Mouse (Mus musculus): ENCODE measurements around the gene Tnfsf14. TPM values are rescaled to one million over a fixed set of nuclear protein-coding genes. Genes with fewer than 3 reads are reported as not detected.
A peak's percentile ranks its signal among the peaks of the same experiment; 100 is the strongest.

The Tnfsf14 gene
- total and polyA plus RNA-seq, 2 experiments from 2014 or later = not detected

GRCm38 (mm10) chr17:57228014-57228413, 34.0 kb upstream of the Tnfsf14 start, which contains the start of gene C3:
Gene C3, minus strand, starts transcription at chr17:57228136.
- Histone ChIP-seq H3K9ac (replicated peaks; ENCODE audit: low read depth, low read length) (no peak within 1 kb of the TSS), H3K4me2 (ENCODE audit: low read depth, low read length) (no peak within 1 kb of the TSS), H3K36me3 (replicated peaks; ENCODE audit: control insufficient read depth, insufficient read depth, low read length) (no peaks in the 10 kb centered on the region), H3K4me3 (ENCODE audit: low read depth, low read length) (no peak within 1 kb of the TSS), H3K27ac (ENCODE audit: low read depth) (no peak within 1 kb of the TSS), H3K4me1 (ENCODE audit: control insufficient read depth, insufficient read depth) (no peaks in the 10 kb centered on the region), H3K9me3 (replicated peaks; ENCODE audit: control insufficient read depth, low read length) (no peaks in the 10 kb centered on the region), H3K27me3 (ENCODE audit: control insufficient read depth, insufficient read depth, low read length) (0 out of 2 replicates have a peak, but pooled peaks cover 15% of the 10 kb centered on the region)
- DNase-seq (ENCODE audit: low spot score) = no peak
- WGBS = 53% methylated on average over 3 of the region's 3 CpGs
- TF ChIP-seq EP300 (IDR thresholded peaks at IDR 0.05; ENCODE audit: low read depth) = no peak
- no peak for TF ChIP-seq CTCF (IDR thresholded peaks at IDR 0.05; ENCODE audit: low read depth)
- no peak for ATAC-seq (ENCODE audit: insufficient read depth, low read depth)

GRCm38 (mm10) chr17:57227468-57227867, 33.5 kb upstream of the Tnfsf14 start:
- no peak for ATAC-seq (ENCODE audit: insufficient read depth, low read depth)
- TF ChIP-seq EP300 (IDR thresholded peaks at IDR 0.05; ENCODE audit: low read depth) (no peak), CTCF (IDR thresholded peaks at IDR 0.05; ENCODE audit: low read depth) (no peak)

GRCm38 (mm10) chr17:57223313-57223712, 29.3 kb upstream of the Tnfsf14 start:
- Histone ChIP-seq H3K4me2 (ENCODE audit: low read depth, low read length) (no peak overlapping the region), H3K9me3 (replicated peaks; ENCODE audit: control insufficient read depth, low read length) (no peaks in the 10 kb centered on the region), H3K4me1 (ENCODE audit: control insufficient read depth, insufficient read depth) (no peaks in the 10 kb centered on the region), H3K27ac (ENCODE audit: low read depth) (no peak overlapping the region), H3K36me3 (replicated peaks; ENCODE audit: control insufficient read depth, insufficient read depth, low read length) (no peaks in the 10 kb centered on the region), H3K27me3 (ENCODE audit: control insufficient read depth, insufficient read depth, low read length) (0 out of 2 replicates have a peak, but pooled peaks cover 18% of the 10 kb centered on the region), H3K4me3 (ENCODE audit: low read depth, low read length) (no peak overlapping the region), H3K9ac (replicated peaks; ENCODE audit: low read depth, low read length) (no peak overlapping the region)
- no peak for TF ChIP-seq EP300 (IDR thresholded peaks at IDR 0.05; ENCODE audit: low read depth)
- TF ChIP-seq CTCF (IDR thresholded peaks at IDR 0.05; ENCODE audit: low read depth) = no peak
- WGBS = 53% methylated on average over 9 of the region's 9 CpGs
- no peak for DNase-seq (ENCODE audit: low spot score)
- ATAC-seq (ENCODE audit: insufficient read depth, low read depth) = no peak

More at GRCm38 (mm10) chr17:57227468-57227867, 33.5 kb upstream of the Tnfsf14 start:
- Histone ChIP-seq H3K4me1 (ENCODE audit: control insufficient read depth, insufficient read depth) (no peaks in the 10 kb centered on the region), H3K9ac (replicated peaks; ENCODE audit: low read depth, low read length) (no peak overlapping the region), H3K36me3 (replicated peaks; ENCODE audit: control insufficient read depth, insufficient read depth, low read length) (no peaks in the 10 kb centered on the region), H3K27me3 (ENCODE audit: control insufficient read depth, insufficient read depth, low read length) (0 out of 2 replicates have a peak, but pooled peaks cover 15% of the 10 kb centered on the region), H3K4me2 (ENCODE audit: low read depth, low read length) (no peak overlapping the region), H3K9me3 (replicated peaks; ENCODE audit: control insufficient read depth, low read length) (no peaks in the 10 kb centered on the region), H3K27ac (ENCODE audit: low read depth) (no peak overlapping the region), H3K4me3 (ENCODE audit: low read depth, low read length) (no peak overlapping the region)
- WGBS = 96% methylated on average over 2 of the region's 2 CpGs
- DNase-seq (ENCODE audit: low spot score) = no peak

GRCm38 (mm10) chr17:57221911-57222310, 27.9 kb upstream of the Tnfsf14 start:
- H3K4me1 ChIP-seq (ENCODE audit: control insufficient read depth, insufficient read depth) = no peaks in the 10 kb centered on the region
- H3K27me3 ChIP-seq (ENCODE audit: control insufficient read depth, insufficient read depth, low read length) = 0 out of 2 replicates have a peak, but pooled peaks cover 18% of the 10 kb centered on the region
- no peak for DNase-seq (ENCODE audit: low spot score)
- TF ChIP-seq CTCF (IDR thresholded peaks at IDR 0.05; ENCODE audit: low read depth) = no peak
- no peak for TF ChIP-seq EP300 (IDR thresholded peaks at IDR 0.05; ENCODE audit: low read depth)
- no peak overlapping the region for H3K4me2 ChIP-seq (ENCODE audit: low read depth, low read length)
- ATAC-seq (ENCODE audit: insufficient read depth, low read depth) = no peak
- H3K36me3 ChIP-seq (replicated peaks; ENCODE audit: control insufficient read depth, insufficient read depth, low read length) = no peaks in the 10 kb centered on the region
- no peak overlapping the region for H3K9ac ChIP-seq (replicated peaks; ENCODE audit: low read depth, low read length)
- no peaks in the 10 kb centered on the region for H3K9me3 ChIP-seq (replicated peaks; ENCODE audit: control insufficient read depth, low read length)
- 53% methylated on average over 4 of the region's 4 CpGs for WGBS
- no peak overlapping the region for H3K4me3 ChIP-seq (ENCODE audit: low read depth, low read length)
- no peak overlapping the region for H3K27ac ChIP-seq (ENCODE audit: low read depth)

GRCm38 (mm10) chr17:57219884-57220207, 25.9 kb upstream of the Tnfsf14 start:
- Histone ChIP-seq H3K4me2 (ENCODE audit: low read depth, low read length) (no peak overlapping the region), H3K9ac (replicated peaks; ENCODE audit: low read depth, low read length) (no peak overlapping the region), H3K4me1 (ENCODE audit: control insufficient read depth, insufficient read depth) (no peaks in the 10 kb centered on the region), H3K4me3 (ENCODE audit: low read depth, low read length) (no peak overlapping the region), H3K27ac (ENCODE audit: low read depth) (no peak overlapping the region), H3K9me3 (replicated peaks; ENCODE audit: control insufficient read depth, low read length) (no peaks in the 10 kb centered on the region), H3K27me3 (ENCODE audit: control insufficient read depth, insufficient read depth, low read length) (0 out of 2 replicates have a peak, but pooled peaks cover 6% of the 10 kb centered on the region), H3K36me3 (replicated peaks; ENCODE audit: control insufficient read depth, insufficient read depth, low read length) (no peaks in the 10 kb centered on the region)
- peak; percentile 52 for TF ChIP-seq CTCF (IDR thresholded peaks at IDR 0.05; ENCODE audit: low read depth)
- no peak for TF ChIP-seq EP300 (IDR thresholded peaks at IDR 0.05; ENCODE audit: low read depth)
- ATAC-seq (ENCODE audit: insufficient read depth, low read depth) = no peak
- WGBS = 14% methylated on average over 3 of the region's 3 CpGs
- DNase-seq (ENCODE audit: low spot score) = peak; percentile 18
